Mouse (Mus musculus) heart, postnatal 0 days (tissue): Measurements from ENCODE around the gene Mmp9.

Source experiments
- CTCF ChIP-seq: IDR thresholded peaks from 2 replicates; pipeline ENCODE4 v1.5.1; 2016; ENCODE audit warnings: antibody characterized with exemption, control low read depth, low read depth
- EP300 ChIP-seq: IDR thresholded peaks from 2 replicates; pipeline ENCODE4 v1.6.1; 2016; ENCODE audit warnings: antibody characterized with exemption, low read depth

- TF ChIP-seq CTCF (no peak), EP300 (no peak)
Observed at GRCm38 (mm10) chr2:164923291-164923690, 17.3 kb upstream of the Mmp9 start.
